Mouse (Mus musculus): ENCODE measurements at regions not wholly inside any gene's neighbourhood (a gene's known extent, or its start where the extent isn't known, plus 50 kb on each side); places are given as distances from the start of the nearest gene placed in this dataset.

DNA sequence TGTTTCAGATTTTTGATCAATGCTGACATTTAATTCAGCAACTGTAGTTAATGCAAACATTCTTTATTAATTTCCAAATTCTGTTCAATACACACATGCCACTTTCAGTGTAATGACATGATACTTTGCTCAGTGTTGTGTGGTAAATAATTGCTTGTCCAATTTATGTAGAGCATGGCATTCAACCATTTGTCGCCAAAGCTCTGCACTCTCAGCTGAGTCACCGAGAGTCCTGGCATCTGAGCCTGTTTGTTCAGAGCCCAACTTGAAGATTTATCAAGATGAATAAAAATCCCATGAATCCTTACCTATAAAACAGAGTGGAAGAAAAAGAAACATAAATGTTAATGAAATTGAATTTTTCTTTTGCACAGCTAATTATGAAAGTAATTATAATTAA, 55.3 kb upstream of the Spag16 start:
- TF ChIP-seq TAL1 (conservative IDR thresholded peaks at IDR 0.05; ENCODE audit: low read depth, low read length), result no peak
- TF ChIP-seq CTCF (IDR thresholded peaks at IDR 0.05; ENCODE audit: low read depth, low read length), result no peak
- TF ChIP-seq GATA1 (IDR thresholded peaks at IDR 0.05; ENCODE audit: borderline replicate concordance, low read length), result no peak
- no peak for TF ChIP-seq POLR2AphosphoS5 (IDR thresholded peaks at IDR 0.05; ENCODE audit: insufficient replicate concordance, low read depth, low read length)
- no peak for TF ChIP-seq GATA2 (IDR thresholded peaks at IDR 0.05; ENCODE audit: borderline replicate concordance, low read depth, low read length)

Measured in G1E (cell line).